Mouse (Mus musculus) common myeloid progenitor, adult 5-6 weeks (primary cell): Measurements from ENCODE around the gene Zfyve9. TPM values are rescaled to one million over a fixed set of nuclear protein-coding genes. Genes with fewer than 3 reads are reported as not detected.
"Not testable (repeated sequence)": the region's sequence is repeated elsewhere in the genome, so short reads cannot be mapped to it uniquely, and the experiment has no call there.

Experiments used
- ATAC-seq: replicated peaks from 2 replicates; pipeline ENCODE4 v1.8.0; 2016; ENCODE audit warnings: low read depth, mild to moderate bottlenecking, moderate TSS enrichment, inconsistent platforms; ENCODE audit not compliant: poor library complexity, severe bottlenecking
- total RNA-seq: library from RNA; stranded (forward); fragments of 200-1000, 187-1606 nt; gene quantifications from 2 replicates; pipeline ENCODE4 v1.2.3, GENCODE M21; 2017

The Zfyve9 gene
- total RNA-seq, 1 experiment from 2014 or later = 0.64 TPM

DNA sequence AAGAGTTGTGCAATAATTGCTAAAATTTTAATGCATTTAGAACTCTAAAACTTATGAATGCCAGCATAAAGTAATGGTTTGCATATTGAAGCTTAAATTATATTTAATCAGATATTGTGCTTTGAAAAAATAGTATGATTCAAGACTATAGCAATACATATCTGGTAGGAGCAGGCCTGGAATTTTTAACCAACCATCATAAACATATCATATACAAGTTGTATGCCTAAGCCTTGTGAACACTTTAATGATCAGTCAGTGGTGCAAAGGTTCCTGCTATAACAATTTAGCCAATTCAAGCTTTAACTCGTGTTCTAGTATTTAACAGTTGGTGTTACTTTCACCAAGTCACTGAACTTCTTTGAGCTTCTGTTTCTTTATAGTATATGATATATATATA, 50.1 kb downstream of the Zfyve9 start:
- no peak for ATAC-seq

DNA sequence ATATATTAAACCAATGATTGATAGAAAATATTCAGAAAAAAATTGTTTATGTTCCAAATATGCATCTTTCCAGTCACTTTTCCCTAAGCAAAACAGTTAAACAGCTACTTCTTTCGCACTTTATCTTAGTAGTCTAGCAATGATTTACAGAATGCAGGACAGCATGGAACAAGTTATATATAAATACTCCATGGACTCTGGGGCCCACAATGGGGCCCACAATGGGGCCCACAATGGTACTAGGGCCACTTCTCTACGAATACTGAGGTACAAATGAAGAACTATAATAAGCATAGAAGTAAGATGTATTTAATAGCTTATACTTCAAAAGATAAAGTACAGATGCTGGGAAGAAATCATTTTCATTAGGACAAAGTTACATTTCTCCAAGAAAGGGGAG, 56.5 kb downstream of the Zfyve9 start:
- ATAC-seq = no peak

DNA sequence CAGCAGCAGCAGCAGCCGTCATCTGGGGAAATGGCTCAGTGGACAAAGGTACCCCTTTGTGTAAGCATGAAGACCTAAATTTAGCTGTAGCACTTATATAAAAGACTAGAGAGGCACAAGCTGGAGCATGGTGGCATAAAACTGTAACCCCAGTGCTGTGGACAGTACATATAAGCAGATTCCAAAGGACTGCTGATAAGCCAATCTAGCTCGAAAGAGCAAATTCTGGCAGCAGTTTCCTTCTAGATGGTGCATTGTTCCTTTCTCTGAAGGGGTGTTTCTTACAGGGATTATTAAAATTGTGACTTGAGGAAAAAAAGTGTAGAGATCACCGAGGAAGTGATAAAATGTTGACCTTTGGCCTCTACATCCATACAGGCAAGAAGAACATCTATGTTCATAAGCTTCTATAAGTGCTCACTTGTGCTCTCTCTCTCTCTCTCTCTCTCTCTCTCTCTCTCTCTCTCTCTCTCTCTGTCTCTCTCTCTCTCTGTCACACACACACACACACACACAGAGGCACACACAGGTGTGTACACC, 59.3 kb downstream of the Zfyve9 start:
- ATAC-seq = no peak

DNA sequence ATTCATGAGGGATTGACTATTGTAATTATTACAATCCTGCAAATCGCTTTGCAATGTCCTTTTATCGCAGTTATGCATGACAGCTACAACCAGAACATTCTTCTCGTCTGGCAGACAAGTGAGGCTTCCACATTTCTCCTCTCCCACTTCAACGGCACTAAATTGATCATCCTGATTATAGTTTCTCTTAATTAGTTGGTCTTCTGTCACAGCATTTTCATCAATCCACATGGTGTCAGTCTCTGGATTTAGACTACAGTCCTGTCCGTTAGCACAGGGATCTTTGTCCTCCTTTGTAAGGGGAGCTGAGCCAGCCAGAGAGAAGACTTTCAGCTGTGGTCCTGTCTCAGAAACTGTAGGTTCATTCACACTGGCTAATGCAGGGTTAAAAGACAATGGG, 61.2 kb downstream of the Zfyve9 start, which contains the start of gene 3110021N24Rik:
Gene 3110021N24Rik (plus strand): TSS at position 301 of the 400 bp plus-strand sequence.
- ATAC-seq = no peak

DNA sequence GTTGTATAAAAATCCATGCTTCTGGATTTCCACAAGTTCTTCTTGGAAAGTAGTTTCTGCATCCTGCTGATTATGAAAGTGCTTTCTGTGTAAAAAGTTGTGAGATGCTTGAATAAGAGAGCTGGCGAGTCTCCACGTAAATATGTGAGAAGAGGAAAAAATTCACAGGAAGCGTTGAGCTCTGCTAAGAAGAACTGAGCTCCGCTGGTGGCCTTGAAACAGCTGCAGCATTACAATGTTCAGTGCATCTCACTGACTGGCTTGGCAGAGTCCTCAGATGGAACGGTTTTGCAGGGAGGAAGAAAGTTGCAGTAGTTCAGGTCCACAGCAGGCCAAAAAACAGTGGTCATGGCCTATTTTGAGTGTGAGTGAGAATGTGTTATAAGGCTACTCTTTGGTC, 72.4 kb downstream of the Zfyve9 start:
- no peak for ATAC-seq

DNA sequence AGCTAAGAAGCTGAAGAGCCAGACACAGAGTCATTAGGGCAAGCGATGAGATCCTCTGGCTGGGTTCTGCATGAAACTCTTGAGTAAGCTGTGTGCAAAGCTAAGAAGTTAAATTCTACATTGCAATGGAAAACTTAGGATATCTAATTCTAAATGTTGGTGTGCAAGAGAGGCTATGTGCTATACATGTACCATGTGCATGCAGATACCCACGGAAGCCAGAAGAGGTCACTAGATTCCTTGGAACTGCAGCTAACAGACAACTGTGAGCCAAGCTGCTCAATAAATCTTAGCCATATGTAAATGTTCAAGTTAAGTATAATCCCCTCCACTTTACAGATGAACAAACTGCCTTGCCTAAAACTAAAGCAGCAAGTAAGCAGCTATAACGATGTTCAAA, 83.7 kb downstream of the Zfyve9 start:
- ATAC-seq = peak; percentile 62; the same call in 1 of the 2 replicates

DNA sequence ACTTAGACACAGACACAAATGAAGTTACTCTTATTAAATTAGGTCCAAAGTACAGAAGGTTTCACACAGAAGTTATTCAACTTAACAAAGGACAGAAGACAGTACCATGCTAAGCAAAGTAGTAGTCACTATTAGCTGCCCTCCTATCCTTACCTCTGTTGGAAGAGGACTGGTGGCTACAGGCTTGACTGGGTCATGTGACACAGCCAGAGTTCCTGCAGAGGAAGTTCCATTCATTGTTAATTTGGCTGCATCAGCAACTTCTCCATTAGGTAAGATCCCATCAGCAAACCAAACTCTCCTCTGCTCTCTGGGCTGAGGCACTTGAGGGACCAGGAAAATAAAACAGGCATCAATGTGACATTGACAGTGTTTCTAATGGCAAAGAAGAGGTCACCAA, 89.1 kb downstream of the Zfyve9 start:
- no peak for ATAC-seq

DNA sequence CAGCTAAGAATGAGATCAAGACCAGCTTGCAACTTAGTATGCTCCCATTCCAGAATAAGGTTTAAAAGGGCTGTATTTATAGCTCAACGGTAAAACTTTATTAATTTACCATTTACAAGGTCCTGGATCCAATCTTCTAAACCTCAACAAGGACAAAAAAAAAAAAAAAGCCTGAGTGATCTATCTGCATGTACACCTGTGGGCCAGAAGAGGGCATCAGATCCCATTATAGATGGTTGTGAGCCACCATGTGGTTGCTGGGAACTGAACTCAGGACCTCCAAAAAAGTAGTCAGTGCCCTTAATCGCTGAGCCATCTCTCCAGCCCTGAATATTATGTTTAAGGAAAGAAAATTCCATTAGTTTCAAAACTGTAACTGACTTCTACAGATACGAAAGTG, 90.1 kb downstream of the Zfyve9 start:
- ATAC-seq = no peak

DNA sequence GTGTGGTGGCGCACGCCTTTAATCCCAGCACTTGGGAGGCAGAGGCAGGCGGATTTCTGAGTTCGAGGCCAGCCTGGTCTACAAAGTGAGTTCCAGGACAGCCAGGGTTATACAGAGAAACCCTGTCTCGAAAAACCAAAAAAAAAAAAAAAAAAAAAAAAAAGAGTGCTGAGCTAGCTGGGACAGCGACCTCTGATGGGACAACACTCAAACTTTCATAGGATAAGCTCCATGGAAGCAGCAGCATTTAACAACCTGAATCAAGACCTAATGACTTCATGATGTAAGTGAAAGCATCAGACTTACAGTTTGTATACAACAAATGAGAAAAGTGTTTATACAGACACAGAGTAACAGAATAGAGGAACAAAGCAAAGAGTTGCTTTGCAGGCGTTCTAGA, 93.5 kb downstream of the Zfyve9 start:
- not testable (repeated sequence) for ATAC-seq

DNA sequence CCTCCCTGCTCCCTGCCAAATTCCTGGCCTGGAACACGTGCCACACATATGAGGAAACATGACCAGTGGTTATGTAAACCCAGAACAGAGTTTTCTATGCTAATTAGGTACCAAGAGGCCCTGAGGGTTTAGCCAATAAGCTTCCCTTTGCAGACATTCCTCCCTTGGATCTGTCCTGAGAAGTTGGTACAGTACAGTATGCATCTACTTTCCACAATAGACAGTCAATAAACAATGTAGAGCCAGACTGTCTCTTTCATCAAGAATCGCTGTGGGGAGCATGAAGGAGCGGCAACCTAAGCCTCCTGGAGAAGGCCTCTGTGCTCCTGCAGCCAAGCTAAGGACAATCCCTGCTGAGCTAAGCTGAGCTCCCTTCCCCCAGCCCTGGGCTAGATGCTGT, 94.4 kb downstream of the Zfyve9 start:
- ATAC-seq = no peak

DNA sequence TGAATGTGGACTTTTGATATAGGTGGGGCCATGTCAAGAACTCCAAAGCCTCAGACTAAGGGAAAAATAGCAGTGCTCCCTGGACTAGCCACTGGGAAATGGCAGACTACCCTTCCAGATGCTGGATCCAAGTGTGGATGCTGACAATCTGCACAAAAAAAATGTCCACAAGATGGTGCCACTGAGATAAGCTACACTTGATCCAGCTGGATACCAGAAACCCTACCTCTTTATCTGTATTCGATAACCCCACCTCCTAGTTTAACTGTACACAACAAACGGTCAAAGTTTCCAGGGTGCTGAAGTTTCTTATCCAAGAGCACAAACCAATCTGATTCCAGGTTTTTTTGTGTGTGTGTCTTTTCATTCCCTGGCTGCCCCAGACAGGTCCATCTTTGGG, 116.2 kb downstream of the Zfyve9 start:
- 0 out of 2 replicates have a peak, but pooled peaks have one; percentile 15 for ATAC-seq

DNA sequence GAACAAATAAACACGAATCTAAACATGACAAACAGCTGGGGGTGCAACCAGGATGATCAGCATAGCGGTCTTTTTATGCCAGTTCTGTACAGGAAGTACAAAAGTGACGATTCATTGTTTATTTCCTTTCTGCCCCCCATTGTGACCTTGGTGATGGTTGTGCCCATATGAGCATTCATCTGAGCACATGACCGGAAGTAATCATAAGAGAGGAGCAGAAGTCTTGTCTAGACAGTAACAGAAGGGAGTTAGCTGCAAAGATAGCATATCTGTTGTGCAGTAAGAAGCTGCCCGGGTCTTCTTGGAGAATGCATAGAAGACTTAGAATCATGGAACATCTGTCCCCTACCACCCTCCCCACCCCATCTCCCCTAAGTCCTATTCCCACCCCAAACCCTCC, 141.8 kb downstream of the Zfyve9 start:
- ATAC-seq = peak; percentile 64

DNA sequence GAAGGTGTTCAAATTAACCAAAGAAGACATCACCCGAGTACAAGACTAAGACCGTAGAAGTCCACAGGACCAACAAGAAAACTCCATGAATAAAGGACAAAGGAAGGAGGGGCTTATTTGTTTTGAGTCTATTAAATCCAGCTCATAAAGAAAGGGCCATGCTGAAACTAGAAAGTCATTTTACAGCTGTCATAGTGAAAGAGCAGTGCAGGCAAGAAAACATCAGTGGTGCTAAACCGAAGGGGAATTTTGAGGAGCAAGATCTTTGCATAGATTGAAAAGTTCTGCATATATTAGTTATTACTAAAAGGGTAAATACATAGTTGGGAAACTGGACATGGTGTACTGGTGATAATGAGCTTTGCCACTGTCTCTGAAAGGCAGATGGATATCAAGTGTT, 142.9 kb downstream of the Zfyve9 start:
- ATAC-seq = no peak

DNA sequence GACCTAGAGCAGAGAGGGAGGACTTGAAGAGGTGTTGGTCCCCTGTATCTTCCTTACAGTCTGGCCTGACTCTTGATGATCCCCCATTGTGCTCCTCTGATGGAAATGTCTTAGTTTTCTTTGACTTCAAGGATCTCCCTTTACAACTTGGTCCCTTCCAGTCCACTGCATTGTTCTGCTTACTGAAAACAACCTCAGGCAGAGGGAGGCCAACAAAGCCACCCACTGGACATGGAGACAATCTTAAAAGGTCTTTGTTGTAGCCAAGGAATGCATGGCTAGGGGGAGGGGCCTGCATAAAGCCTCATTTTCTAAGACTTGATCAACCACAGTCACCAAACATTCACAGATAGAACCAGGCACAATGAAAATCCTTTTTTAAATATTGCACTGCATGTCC, 145.5 kb downstream of the Zfyve9 start:
- ATAC-seq = no peak

DNA sequence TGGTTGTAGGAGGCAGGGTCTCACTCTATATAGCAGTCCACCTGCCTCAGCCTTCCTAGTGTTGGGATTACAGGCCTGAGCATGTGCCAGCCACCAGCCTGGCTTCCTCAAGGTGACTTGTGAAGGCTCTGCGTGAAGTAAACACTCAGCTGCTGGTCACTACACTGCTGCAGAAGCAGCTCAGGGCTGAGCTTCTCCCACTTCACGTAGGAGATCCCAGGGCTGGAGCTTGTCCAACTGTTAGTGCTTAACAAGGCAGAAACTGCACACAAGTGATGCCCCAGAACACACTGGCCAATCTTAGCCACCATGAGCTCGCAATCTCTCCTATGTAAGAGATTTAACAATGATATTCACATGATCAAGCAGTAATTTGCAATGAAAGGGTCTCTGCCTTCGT, 145.9 kb downstream of the Zfyve9 start:
- no peak for ATAC-seq

DNA sequence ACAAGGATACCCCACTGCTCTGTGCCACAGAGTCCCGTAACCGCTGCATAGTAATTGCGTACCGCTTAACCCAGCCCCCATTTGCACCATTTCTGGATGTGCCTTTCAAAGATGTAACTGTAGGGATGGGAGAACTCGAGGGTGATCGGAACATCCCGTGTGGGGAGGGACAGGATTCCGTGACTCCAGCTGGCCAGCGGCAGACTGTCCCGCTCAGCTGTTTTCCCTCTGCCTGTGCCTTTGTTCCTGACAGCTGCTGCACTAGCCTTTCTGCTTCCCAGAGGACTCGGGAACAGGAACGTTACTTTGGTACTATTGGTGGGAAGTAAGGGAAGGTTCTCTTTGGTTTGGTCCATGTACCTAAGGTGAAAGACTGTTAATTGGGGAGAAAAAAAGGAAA, 146.9 kb downstream of the Zfyve9 start:
- ATAC-seq = no peak

DNA sequence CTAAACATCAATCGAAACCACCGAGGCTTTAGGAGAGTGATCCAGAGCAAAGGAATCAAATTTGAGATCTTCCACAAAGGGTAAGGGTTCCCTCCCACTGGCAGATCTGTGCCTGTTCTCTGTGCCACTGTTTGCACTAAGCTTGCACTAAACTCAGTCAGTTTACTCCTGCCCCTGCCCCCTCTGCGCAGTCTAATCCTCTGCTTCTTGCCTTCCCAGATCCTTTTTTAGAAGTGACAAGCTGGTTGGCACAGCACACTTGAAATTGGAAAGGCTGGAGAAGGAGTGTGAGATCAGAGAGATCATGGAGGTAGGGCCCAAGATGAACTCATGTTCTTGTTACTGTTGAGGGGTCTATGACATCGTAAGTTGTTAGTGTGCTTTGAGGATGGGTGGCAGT, 149.0 kb downstream of the Zfyve9 start:
- ATAC-seq = no peak

DNA sequence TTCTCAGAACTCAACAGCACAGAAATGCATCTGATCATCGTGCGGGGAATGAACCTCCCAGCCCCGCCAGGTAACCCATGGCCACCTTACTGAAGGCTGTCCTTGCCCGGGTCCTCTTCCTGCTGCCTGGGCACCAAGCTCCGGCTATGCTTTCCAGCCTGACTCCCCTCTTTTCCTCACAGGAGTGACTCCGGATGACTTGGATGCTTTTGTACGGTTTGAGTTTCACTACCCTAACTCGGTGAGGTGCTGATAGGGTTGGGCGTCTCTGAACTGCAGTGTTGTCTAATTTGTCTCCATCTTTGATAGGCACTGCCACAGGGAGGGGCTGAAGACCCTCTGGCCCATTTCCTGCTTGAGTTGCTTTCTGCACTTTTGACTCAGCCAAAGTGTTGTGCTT, 150.5 kb downstream of the Zfyve9 start:
- ATAC-seq = no peak

DNA sequence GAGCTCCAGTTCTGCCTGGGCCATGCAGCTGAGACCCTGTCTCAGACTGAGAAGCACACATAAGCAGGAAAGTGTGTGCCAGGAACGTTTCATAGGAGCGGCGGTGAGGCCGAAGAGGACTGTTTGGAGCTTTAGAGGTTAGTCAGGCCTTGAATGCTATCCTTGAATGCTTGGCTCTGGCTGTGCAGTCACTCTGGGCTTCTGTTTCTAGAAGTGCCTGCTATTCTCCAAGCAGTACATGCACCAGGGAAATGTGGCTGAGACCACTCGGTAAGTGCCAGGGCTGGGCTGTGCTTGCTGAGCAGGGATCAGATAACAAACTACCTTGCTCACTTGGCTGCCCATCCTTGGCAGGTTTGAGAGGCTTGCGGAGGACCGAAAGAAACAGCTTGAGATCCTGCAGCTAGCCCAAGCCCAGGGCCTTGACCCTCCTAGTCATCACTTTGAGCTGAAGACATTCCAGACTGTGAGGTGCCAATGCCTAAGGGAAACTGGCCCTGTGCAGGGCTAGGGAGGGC, 151.2 kb downstream of the Zfyve9 start:
- no peak for ATAC-seq

DNA sequence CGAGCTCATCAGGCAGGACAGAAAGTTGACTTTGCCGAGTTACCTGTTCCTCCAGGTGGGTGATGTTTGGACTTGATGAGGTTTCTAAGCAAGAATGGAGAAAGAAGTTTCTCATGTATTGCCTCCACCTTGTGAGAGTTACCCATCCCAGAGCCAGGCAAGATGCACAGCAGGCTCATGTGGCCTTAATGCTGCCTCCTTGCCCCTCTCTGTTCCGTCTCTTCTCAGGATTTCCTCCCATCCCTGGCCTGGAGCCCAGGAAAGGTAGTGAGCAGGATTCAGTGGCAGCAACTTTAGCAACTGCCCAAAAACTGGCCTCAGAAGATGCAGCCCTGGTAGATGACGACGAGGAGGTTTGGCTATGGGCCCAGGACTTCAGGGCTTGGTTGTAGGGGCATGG, 153.5 kb downstream of the Zfyve9 start:
- ATAC-seq = no peak

DNA sequence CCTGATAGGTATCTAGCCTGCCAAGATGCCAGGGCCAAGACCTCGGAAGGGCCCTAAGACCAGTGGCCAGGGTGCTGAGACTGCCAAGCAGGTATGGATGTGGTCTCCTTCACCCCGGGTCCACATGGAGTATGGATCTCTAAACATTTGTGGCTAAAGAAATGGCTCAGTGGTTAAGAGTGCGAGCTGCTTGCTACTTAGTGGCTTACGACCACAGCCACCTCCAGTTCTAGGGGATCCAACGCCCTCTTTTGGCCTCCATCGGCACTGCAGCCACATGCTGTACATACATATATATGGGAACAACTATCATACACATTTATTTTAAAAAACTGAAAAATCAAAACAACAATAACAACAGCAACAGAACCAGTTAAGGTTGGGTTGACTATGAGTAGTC, 159.1 kb downstream of the Zfyve9 start:
- no peak for ATAC-seq

DNA sequence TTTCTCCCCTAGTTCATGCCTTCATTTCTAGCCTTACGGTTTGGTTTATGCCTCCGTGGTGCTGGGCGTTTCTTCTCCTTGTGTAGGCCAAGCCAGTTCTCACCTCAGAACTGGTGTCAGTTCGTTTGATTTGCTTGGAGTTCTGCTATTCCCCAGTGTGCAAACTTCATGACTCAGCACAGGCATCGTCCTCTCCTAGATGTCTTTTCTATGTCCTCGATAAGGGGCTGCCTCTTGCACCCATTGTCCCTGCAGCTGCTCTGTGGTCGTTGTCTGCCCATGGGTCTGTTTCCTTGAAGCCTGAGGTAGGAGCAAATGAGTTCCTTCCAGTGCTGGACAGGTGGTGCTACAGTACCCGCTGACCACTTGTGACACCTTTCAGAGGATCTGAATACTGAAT, 160.1 kb downstream of the Zfyve9 start:
- peak; percentile 24 for ATAC-seq
